Mouse (Mus musculus) liver, adult 2 months (tissue): ENCODE measurements around the gene Tnfrsf21.

Experiments
- CTCF ChIP-seq: fragments of 200-500 bp; IDR thresholded peaks from 2 replicates; pipeline ENCODE4 v1.5.1; 2011; ENCODE audit warnings: low read depth, low read length, control low read depth
- POLR2A ChIP-seq: fragments of 200-500 bp; IDR thresholded peaks from 2 replicates; pipeline ENCODE4 v1.6.1; 2011; ENCODE audit warnings: low read length, control low read depth; ENCODE audit not compliant: insufficient read depth; ENCODE audit errors: extremely low read depth

DNA sequence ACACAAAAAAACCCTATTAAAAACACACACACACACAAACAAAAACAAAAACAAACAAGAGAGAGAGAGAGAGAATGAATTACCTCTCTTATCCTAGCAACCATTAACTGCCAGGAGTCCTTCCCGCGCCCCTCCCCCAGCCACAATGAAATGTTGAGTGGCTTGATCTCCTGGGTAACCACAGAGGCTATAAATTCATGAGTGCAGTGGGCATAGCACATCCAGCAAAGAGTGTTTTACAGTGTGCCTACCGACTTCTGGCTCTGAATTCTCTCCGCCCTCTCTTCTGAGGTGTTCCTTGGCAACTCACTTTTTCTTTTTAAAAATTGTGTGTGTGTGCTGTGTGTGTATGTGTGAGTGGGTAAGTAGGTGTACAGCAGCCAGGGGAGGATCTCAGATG lies 38.0 kb upstream of the Tnfrsf21 start:
- TF ChIP-seq CTCF = no peak
- TF ChIP-seq POLR2A = no peak
